Mouse (Mus musculus): Measurements from ENCODE around the gene Paqr4.

- no peak for TF ChIP-seq CTCF (IDR thresholded peaks at IDR 0.05; ENCODE audit: low read depth, low read length)
- TF ChIP-seq EP300 (IDR thresholded peaks at IDR 0.05; ENCODE audit: insufficient read depth, low read depth, low read length), result no peak
- no peak for TF ChIP-seq POLR2A (IDR thresholded peaks at IDR 0.05; ENCODE audit: insufficient read depth, low read length)
These were observed 1.8 kb downstream of the Paqr4 start for GRCm38 (mm10) chr17:23738836-23739201.
